9 mouse cellular contexts compared by ENCODE assay signal in genomic region chr3:38094370-38094979, GRCm38 (mm10).
A peak's percentile ranks its signal among the peaks of the same experiment; 100 is the strongest.
DNase-seq lines count a peak whose midpoint lies in the region; ATAC-seq and TF ChIP-seq lines count a peak whose summit lies in the region.
"Had no signal": no experiment of that assay in that cellular context is flagged by ENCODE, and none has a peak within 500 bp of the region (broad histone marks: within the 10 kb centered on the region; RNA-seq: fewer than 3 reads in every experiment).

No protein-coding gene starts in this region.

- no peak overlapping the region for H3K27ac ChIP-seq in midbrain, postnatal 0 days (ENCODE audit: low read depth, low read length)
- H3K27ac ChIP-seq in midbrain, embryonic 13.5 days: no peak overlapping the region
- no peak overlapping the region for H3K27ac ChIP-seq in forebrain, embryonic 11.5 days (ENCODE audit: low read depth, low read length)
- H3K27ac ChIP-seq: lung, embryonic 15.5 days had no signal

- TF ChIP-seq CTCF in midbrain, postnatal 0 days (IDR thresholded peaks at IDR 0.05): 0 out of 2 replicates have a peak, but pooled peaks have one; percentile 8

- H3K9ac ChIP-seq in midbrain, postnatal 0 days (replicated peaks; ENCODE audit: low read length, poor library complexity, severe bottlenecking): no peak overlapping the region
- no peak overlapping the region for H3K9ac ChIP-seq in midbrain, embryonic 13.5 days (replicated peaks)
- H3K9ac ChIP-seq in forebrain, embryonic 11.5 days (ENCODE audit: low read length): no peak overlapping the region
- H3K9ac ChIP-seq: lung, embryonic 15.5 days had no signal

- no peak overlapping the region for H3K4me3 ChIP-seq in midbrain, postnatal 0 days (ENCODE audit: low read depth, low read length)
- no peak overlapping the region for H3K4me3 ChIP-seq in midbrain, embryonic 13.5 days (replicated peaks)
- H3K4me3 ChIP-seq in forebrain, embryonic 11.5 days (ENCODE audit: low read depth, low read length): no peak overlapping the region
- H3K4me3 ChIP-seq: lung, embryonic 15.5 days had no signal

- no peak for ATAC-seq in midbrain, postnatal 0 days (ENCODE audit: low FRiP score)
- no peak for ATAC-seq in midbrain, embryonic 13.5 days
- no peak for ATAC-seq in forebrain, embryonic 11.5 days (replicated peaks; ENCODE audit: low FRiP score)

- WGBS in midbrain, postnatal 0 days: 84% methylated on average over 7 of the region's 7 CpGs
- 81% methylated on average over 7 of the region's 7 CpGs for WGBS in midbrain, embryonic 13.5 days
- 87% methylated on average over 7 of the region's 7 CpGs for WGBS in forebrain, embryonic 11.5 days

- no peak for DNase-seq in midbrain, postnatal 0 days (ENCODE audit: low spot score)
- peak; percentile 7 for DNase-seq in embryo, embryonic 11 days
- DNase-seq in layer of hippocampus, adult 9-11 months: peak; percentile 64
- peak; percentile 51 to 63 for DNase-seq in right cerebral cortex, postnatal 10 days (ENCODE audit: low spot score in 2 of 2)
- DNase-seq in forebrain, embryonic 11.5 days (ENCODE audit: low spot score): no peak
- DNase-seq in spleen, postnatal 36 days (ENCODE audit: low spot score in 2 of 2): no peak
- no peak for DNase-seq in ovary, postnatal 36 days (ENCODE audit: low spot score)

- no peaks in the 10 kb centered on the region for H3K9me3 ChIP-seq in midbrain, postnatal 0 days (ENCODE audit: low read length)
- H3K9me3 ChIP-seq in midbrain, embryonic 13.5 days: no peaks in the 10 kb centered on the region
- H3K9me3 ChIP-seq in forebrain, embryonic 11.5 days (ENCODE audit: control insufficient read depth, low read length): no peaks in the 10 kb centered on the region
- H3K9me3 ChIP-seq: lung, embryonic 15.5 days had no signal

- H3K4me1 ChIP-seq in midbrain, postnatal 0 days (ENCODE audit: insufficient read depth, low read length): no peaks in the 10 kb centered on the region
- no peaks in the 10 kb centered on the region for H3K4me1 ChIP-seq in midbrain, embryonic 13.5 days (replicated peaks)
- H3K4me1 ChIP-seq in forebrain, embryonic 11.5 days (replicated peaks; ENCODE audit: control insufficient read depth, insufficient read depth, low read length): no peaks in the 10 kb centered on the region
- H3K4me1 ChIP-seq: lung, embryonic 15.5 days had no signal

- no peaks in the 10 kb centered on the region for H3K27me3 ChIP-seq in midbrain, postnatal 0 days (ENCODE audit: insufficient read depth, low read length)
- no peaks in the 10 kb centered on the region for H3K27me3 ChIP-seq in midbrain, embryonic 13.5 days
- H3K27me3 ChIP-seq in forebrain, embryonic 11.5 days (ENCODE audit: control insufficient read depth, insufficient read depth, low read length): no peaks in the 10 kb centered on the region
- H3K27me3 ChIP-seq: lung, embryonic 15.5 days had no signal

- no peak overlapping the region for H3K4me2 ChIP-seq in midbrain, postnatal 0 days (ENCODE audit: low read depth, low read length, poor library complexity, severe bottlenecking)
- no peak overlapping the region for H3K4me2 ChIP-seq in midbrain, embryonic 13.5 days (replicated peaks)
- no peak overlapping the region for H3K4me2 ChIP-seq in forebrain, embryonic 11.5 days (ENCODE audit: low read depth, low read length, severe bottlenecking)
- H3K4me2 ChIP-seq: lung, embryonic 15.5 days had no signal

- no peaks in the 10 kb centered on the region for H3K36me3 ChIP-seq in midbrain, postnatal 0 days (ENCODE audit: insufficient read depth, low read length)
- no peaks in the 10 kb centered on the region for H3K36me3 ChIP-seq in midbrain, embryonic 13.5 days
- H3K36me3 ChIP-seq in forebrain, embryonic 11.5 days (ENCODE audit: control insufficient read depth, insufficient read depth, low read length): no peaks in the 10 kb centered on the region
- H3K36me3 ChIP-seq: lung, embryonic 15.5 days had no signal

Comparison
In these comparisons a context has a peak if more than half of its experiments do, and no peak if none do; other contexts are left out.
1. DNase-seq: peak in embryo, embryonic 11 days (single experiment), layer of hippocampus, adult 9-11 months (single experiment) and right cerebral cortex, postnatal 10 days (2 of 2); none in midbrain, postnatal 0 days (single experiment), forebrain, embryonic 11.5 days (single experiment), spleen, postnatal 36 days (0 of 2) and ovary, postnatal 36 days (single experiment).